Mouse (Mus musculus) megakaryocyte, embryonic 14.5 days (primary cell): ENCODE results near the gene Kcnh1.

Experiments used
- FLI1 ChIP-seq: IDR thresholded peaks from 2 replicates; pipeline ENCODE4 v1.6.1; 2012; ENCODE audit warnings: low read length, inconsistent platforms, mixed read lengths
- GATA1 ChIP-seq: IDR thresholded peaks from 3 replicates; pipeline ENCODE4 v1.6.1; 2012; ENCODE audit warnings: mixed read lengths, low read length, inconsistent platforms, borderline replicate concordance

DNA sequence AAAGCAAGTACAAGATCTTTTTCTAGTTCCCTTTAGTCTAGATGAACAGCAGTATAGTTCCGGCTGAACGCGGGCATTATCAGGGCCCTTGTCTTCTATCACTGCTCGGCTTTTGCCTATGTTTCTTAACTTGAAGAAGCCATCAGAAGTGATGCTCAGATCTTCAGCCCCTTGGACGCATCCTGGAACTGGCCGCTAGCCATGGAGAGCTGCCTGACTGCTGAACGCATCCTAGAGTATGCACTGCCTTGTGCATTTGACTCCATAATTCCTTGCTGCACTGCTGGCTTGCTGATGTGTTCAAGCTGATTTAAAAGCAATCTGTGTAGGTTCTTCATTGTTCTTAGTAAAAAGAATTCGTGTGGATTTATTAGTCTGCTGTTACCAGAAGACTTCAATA lies 97.9 kb downstream of the Kcnh1 start:
- no peak for TF ChIP-seq FLI1
- no peak for TF ChIP-seq GATA1
